Mouse (Mus musculus) testis, adult 2 months (tissue): ENCODE data around the gene Shroom3.

Experiments used
- CTCF ChIP-seq: fragments of 200-500 bp; IDR thresholded peaks from 2 replicates; pipeline ENCODE4 v1.5.1; 2012; ENCODE audit warnings: low read depth, mild to moderate bottlenecking, inconsistent platforms, low read length, moderate library complexity; ENCODE audit not compliant: control insufficient read depth, insufficient read depth, insufficient replicate concordance
- POLR2A ChIP-seq: fragments of 200-500 bp; IDR thresholded peaks from 2 replicates; pipeline ENCODE4 v1.6.1; 2012; ENCODE audit warnings: low read depth, mild to moderate bottlenecking, inconsistent platforms, low read length, moderate library complexity; ENCODE audit not compliant: control insufficient read depth

GRCm38 (mm10) chr5:92880393-92880792 is 197.2 kb downstream of the Shroom3 start:
- TF ChIP-seq POLR2A: no peak
- TF ChIP-seq CTCF: no peak
